Mouse (Mus musculus) embryonic fibroblast, embryonic 13.5 days (primary cell): ENCODE data around the gene Efl1.

Experiments
- CTCF ChIP-seq: IDR thresholded peaks from 2 replicates; pipeline ENCODE4 v1.5.1; 2011; ENCODE audit warnings: mild to moderate bottlenecking, control low read depth, low read length, moderate library complexity, borderline replicate concordance; ENCODE audit not compliant: insufficient read depth
- POLR2A ChIP-seq: IDR thresholded peaks from 2 replicates; pipeline ENCODE4 v1.6.1; 2011; ENCODE audit warnings: low read depth, mild to moderate bottlenecking, control low read depth, low read length, moderate library complexity

- TF ChIP-seq POLR2A: no peak
- no peak for TF ChIP-seq CTCF
These were observed 78.7 kb downstream of the Efl1 start for GRCm38 (mm10) chr7:82727066-82727465.
